Mouse (Mus musculus): ENCODE results near the gene 4930402H24Rik. TPM values are rescaled to one million over a fixed set of nuclear protein-coding genes. Genes with fewer than 3 reads are reported as not detected.
A peak's percentile ranks its signal among the peaks of the same experiment; 100 is the strongest.

4930402H24Rik gene
- total RNA-seq (2021) (10 to 100 TPM; 36.9 to 43.5 TPM), polyA plus RNA-seq (2012; rRNA removed) (31.1 and 40.0 TPM in 2 replicates)
- long read RNA-seq, full-length matches to known transcripts, result 7 of 14 reads
- long read RNA-seq, partial matches to known transcripts, result 0 of 14 reads
- long read RNA-seq, other reads (novel, unspliced or antisense), result 7 of 14 reads

DNA sequence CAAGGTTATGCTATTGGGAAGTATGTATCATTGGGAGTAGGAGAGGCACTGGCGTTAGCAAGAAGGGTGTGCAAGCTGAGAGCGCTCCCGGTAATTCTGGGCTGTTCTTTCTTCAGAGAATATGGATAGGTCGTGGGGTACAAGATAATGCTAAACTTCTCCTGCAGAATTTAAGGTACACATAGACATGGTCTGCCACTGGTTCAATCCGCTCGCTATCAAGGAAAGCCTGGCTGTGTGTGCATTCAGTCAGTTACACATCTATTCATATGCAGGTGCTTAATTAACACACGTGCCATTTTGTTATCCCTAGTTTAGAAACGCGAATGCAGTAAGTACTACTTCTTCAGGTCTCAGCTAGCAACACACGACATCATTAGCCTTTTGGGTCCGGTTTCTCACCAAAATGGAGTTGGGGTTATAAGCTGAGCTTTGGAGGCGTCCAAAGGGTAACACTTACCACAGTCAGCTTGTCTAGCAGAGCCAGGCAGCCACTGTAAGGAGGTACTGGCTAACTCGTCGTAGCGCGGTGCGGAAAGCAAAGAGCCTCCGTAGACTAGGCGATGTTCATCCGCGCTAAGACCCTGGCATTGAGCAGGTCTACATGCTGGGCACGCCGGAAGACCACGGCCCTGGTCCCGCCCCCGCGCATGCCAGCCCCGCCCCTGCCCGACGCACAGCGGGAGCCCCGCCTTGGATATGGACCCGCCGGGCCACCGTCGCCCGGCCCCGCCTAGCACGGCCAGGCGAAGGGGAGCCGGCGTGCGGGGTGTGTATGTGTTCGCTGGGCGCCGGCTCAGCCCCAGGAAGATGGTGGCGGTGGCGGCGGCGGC, at the start of gene 4930402H24Rik, which contains the start of gene Atrn:
TSS of gene 4930402H24Rik (minus strand) at position 656 of the 833 bp plus-strand sequence.
TSS of gene Atrn (plus strand) at position 745 of the 833 bp plus-strand sequence.
- peak; percentile 97 for DNase-seq

GRCm38 (mm10) chr2:130950548-130950947, 44.3 kb upstream of the 4930402H24Rik start:
- DNase-seq, result peak; percentile 81

DNA sequence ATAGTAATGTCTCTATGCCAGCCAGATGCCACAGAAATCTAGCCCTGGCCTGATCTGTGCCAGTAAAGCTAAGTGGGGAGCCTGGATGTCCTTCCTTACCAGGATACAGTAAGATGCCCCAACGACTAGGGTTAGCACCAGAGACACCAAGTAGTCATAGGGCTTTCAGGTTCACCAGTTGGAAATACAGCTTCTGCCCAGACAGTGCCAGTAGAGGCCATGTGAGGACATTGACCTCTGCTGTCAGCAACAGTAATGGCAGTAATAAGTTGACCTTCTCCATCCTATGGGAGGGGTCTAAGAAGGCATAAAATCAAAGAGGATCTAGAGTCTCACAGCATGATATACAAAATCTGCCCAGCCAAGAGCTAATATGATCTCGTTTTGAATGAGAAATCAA, 43.6 kb upstream of the 4930402H24Rik start:
- no peak for DNase-seq

DNA sequence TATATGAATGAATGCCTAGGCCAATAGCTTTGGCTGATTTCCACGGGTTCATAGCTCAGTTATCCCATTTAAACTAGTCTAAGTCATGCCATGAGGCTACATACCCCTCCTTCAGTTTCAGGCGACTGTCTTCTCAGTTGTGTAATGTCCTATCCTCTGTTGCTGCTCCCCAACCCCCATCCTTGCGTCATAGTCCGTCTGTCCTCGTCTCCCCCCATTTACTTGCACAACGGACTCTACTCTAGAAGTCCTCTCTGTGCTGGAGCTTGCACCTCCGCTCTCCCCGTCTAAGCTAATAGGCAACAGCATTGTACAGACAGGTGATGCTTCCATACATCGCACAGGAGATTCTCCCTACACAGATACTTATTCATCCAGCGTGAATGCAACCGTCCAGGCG, 26.7 kb upstream of the 4930402H24Rik start:
- peak; percentile 63 for DNase-seq

DNA sequence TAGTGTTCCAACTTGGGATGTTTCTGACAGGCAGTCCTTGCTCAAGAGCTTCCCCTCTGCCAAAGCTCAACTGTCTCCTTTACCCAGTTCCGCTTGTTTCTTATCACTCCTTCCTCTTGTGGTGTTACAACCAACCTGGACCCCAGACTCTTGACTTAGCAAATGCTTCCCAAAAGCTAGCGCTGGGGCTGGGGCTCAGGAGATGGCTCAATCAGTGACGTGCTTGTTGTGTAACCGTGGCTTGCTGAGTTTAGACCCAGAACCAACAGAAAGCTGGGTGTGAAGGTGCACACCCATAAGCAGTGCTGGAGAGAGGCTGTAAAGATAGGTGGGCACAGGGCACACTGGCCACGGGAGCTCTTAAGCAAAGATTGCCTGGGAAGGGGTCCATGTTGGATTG, 23.8 kb upstream of the 4930402H24Rik start:
- no peak for DNase-seq

GRCm38 (mm10) chr2:130928530-130928929, 22.3 kb upstream of the 4930402H24Rik start:
- DNase-seq, result no peak

DNA sequence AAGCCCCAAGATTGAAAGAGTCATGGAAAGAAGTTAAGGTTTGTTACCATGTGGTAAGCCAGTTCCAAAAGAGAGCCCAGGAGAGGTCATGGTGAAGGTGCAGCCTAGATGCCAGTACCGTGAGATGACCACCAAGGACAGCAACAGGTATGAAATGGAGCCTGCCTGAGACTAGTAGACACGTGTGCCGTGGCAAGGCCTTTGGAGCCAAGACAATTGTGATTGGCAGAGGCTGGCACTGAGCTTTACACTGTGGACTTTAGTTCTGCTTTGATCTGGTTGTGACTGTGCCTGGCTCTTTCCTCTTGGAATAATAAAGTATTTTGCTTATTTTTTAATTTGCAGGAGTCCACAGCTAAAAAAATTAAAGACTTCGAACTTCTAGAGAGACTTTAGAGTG, 21.8 kb upstream of the 4930402H24Rik start:
- DNase-seq, result no peak

DNA sequence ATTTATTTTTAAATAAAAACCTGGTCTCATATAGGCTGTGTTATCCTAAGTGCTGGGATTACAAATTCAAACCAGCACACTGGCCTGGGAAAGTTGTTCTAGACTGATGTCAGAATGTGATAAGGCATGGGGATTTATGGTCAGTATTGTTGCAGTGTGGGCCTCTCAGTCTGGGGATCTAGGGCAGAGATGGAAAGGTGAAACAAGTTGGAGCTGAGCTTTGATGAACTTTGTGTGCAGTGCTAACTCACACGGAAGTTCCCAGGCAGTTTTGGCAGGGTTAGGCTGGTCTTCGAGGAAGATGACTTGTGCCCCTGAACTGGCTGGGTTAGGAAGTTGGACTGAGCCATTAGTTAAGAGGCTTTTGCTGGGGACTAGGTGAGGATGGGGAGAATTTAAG, 18.7 kb upstream of the 4930402H24Rik start:
- DNase-seq, result no peak

DNA sequence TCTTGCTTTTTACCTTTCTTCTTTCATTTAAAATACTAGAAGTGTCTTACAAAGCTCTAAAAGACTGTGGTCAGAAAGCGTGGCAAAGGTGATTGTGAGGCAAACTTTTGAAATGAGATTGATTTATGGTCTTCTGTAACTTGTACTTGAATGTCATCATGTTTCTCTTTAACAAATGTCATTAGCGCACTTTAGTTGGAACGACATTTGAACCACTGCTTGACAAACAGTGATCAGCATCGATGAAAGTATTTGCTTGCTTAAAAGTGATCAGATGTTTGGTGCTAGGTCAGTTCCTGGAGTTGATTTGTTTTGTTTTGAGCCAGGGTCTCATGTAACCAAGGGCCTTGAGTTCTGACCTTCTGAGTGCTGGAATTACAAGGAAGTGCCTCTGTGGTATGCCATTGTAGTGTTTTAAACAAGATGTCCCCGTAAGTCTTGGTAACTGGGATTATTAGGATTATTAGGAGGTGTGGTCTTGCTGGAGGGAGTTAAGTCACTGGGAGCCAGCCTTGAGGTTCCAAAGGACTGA, 12.9 kb upstream of the 4930402H24Rik start:
- peak; percentile 11 for DNase-seq

DNA sequence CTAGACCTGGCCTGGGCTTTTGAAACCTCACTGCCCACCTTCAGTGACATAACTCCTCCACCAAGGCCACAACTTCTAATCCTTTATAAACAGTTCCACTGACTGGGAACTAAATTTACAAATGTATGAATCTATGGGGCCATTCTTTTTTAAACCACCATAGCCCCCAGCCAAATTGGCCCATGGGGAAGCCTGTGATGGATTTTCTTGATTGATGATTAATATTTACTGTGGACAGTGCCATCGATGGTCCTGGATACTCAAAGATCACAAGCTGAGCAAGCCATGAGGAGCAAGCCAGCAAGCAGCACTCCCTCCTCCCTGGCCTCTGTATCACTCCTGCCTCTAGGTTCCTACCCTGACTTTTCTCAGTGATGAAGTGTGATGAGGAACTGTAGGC, 11.5 kb upstream of the 4930402H24Rik start:
- no peak for DNase-seq

- peak; percentile 40 for DNase-seq
Measured at GRCm38 (mm10) chr2:130916521-130917147, 10.4 kb upstream of the 4930402H24Rik start.

- DNase-seq, result no peak
Measured at GRCm38 (mm10) chr2:130914873-130915272, 8.7 kb upstream of the 4930402H24Rik start.

- DNase-seq, result no peak
Measured at GRCm38 (mm10) chr2:130911691-130912090, 5.5 kb upstream of the 4930402H24Rik start.

GRCm38 (mm10) chr2:130906584-130907315, 544 bp upstream of the 4930402H24Rik start:
- no peak for DNase-seq

DNA sequence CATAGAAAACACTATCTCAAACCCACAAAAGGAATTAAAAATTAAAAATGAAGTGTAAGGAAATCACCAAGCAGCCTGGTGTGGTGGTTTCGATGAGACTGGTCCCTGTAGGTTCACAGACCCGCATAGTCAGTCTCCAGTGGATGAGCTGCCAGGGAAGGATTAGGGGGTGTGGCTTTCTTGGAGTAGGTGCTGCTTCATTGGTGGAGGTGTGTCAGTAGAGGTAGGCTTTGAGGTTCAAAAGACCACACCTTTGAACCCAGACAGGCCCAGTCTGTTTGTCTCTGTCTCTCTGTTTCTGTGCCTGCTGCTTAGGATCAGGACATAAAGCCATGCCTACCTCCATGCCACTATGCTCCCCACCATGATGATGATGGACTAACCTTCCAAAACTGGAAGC, 7.4 kb downstream of the 4930402H24Rik start:
- DNase-seq, result no peak

DNA sequence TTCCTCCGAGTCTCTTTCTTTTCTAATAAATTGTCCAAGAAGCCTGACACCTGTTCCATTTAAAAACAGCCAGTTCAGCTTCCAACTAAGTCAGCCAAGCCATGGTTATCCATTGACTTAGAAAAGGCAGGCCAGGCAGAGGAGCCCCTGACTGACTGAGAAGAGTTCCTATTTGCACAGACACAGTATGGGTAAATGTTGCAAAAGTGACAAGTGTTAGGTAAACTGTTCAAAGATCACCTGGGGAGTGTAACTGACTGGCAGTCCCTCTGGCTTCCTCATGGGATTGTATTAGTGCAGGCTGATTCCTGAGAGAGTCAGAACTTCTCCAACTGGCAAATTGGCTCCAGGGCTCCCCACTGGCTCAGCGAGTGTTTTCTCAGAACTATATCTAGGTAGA, 8.3 kb downstream of the 4930402H24Rik start:
- DNase-seq, result no peak

DNA sequence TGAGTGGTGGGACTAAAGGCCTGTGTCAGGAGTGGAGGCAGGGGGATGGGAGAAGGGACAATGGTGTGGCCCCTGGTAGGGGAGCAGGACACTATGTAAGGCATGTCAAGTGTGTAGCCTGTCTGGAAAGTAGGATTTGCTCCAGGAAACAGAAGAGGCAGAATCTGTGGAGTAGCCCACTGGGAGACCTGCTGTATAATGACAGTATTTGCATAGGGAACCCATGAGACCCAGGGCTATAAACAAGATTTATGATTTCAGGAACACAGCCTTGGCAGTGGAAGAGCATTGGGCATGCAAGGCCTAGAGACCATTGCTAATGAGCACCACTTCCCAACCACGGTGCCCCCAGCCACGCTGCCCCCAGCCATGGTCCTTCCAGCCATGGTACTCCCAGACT, 9.3 kb downstream of the 4930402H24Rik start:
- no peak for DNase-seq

DNA sequence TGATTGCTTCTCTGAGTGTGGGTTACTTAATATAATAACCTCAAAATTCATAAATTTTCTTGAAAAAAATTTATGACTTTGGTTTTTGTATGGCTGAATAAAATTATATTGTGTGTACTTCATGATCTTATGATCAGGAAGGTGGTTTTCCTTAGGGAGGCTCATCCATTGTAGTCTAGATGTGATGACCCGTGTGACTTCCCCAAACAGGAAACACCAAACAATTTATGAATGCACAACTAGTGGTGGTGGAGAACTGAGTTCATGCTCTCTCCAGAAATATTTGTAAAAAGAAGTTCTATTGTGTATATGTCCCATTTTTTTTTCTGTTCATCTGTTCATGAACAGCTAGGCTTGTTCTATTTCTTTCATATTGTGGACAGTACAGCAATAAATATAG, 18.8 kb downstream of the 4930402H24Rik start:
- DNase-seq, result no peak

GRCm38 (mm10) chr2:130886983-130887382, 19.2 kb downstream of the 4930402H24Rik start:
- no peak for DNase-seq

- DNase-seq, result no peak
Measured at GRCm38 (mm10) chr2:130877376-130877775, 28.8 kb downstream of the 4930402H24Rik start.

GRCm38 (mm10) chr2:130870916-130871315, 35.3 kb downstream of the 4930402H24Rik start:
- DNase-seq, result no peak

DNA sequence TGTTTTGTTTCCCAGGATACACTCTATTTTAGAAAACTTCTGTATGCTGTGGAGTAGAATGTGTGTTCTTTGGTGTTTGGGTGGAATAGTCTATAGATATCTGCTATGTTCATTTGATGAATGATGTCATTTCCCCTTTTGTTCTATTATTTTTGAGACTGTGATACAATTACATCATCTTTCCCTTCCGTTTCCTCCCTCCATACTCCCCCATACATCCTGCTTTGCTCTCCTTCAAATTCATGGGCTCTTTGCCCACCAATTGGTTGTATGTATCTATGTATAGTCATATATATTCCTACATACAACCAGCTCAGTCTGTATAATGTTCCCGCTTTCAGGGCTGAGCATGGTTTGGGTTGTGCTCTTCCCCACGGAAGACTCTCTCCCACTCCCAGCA, 44.1 kb downstream of the 4930402H24Rik start:
- no peak for DNase-seq
